Mouse (Mus musculus) monocyte, adult 5-6 weeks (primary cell): ENCODE measurements around the gene Il15. TPM values are rescaled to one million over a fixed set of nuclear protein-coding genes. Genes with fewer than 3 reads are reported as not detected.

Experiments used
- ATAC-seq: fragments of 153-309, 156-312 bp; replicated peaks from 2 replicates; pipeline ENCODE4 v1.8.0; 2017; ENCODE audit warnings: mild to moderate bottlenecking; ENCODE audit not compliant: low TSS enrichment, insufficient number of reproducible peaks, severe bottlenecking, poor library complexity, low FRiP score
- total RNA-seq: library from RNA; stranded (forward); fragments of 200-1000, 200-491, 200-594 nt; gene quantifications from 3 replicates; pipeline ENCODE4 v1.2.3, GENCODE M21; 2017

Il15 gene
- 15.1 to 28.4 TPM (median 16.8 TPM) in 3 replicates for total RNA-seq

- peak; percentile 30 for ATAC-seq
These were observed at the start of gene Il15 for GRCm38 (mm10) chr8:82402686-82403330. Gene Il15, minus strand, starts transcription at chr8:82403222.

GRCm38 (mm10) chr8:82444897-82445296, 41.9 kb upstream of the Il15 start:
- ATAC-seq, result no peak

GRCm38 (mm10) chr8:82416587-82417340, 13.7 kb upstream of the Il15 start:
- ATAC-seq, result no peak

GRCm38 (mm10) chr8:82415485-82415884, 12.5 kb upstream of the Il15 start:
- ATAC-seq, result no peak

GRCm38 (mm10) chr8:82410135-82410534, 7.1 kb upstream of the Il15 start:
- no peak for ATAC-seq

GRCm38 (mm10) chr8:82407060-82407459, 4.0 kb upstream of the Il15 start:
- ATAC-seq, result no peak

GRCm38 (mm10) chr8:82404068-82404467, 1.0 kb upstream of the Il15 start:
- ATAC-seq, result no peak

GRCm38 (mm10) chr8:82402261-82402685, 749 bp downstream of the Il15 start:
- ATAC-seq, result 0 out of 2 replicates have a peak, but pooled peaks have one; percentile 10

GRCm38 (mm10) chr8:82401490-82401889, 1.5 kb downstream of the Il15 start:
- ATAC-seq, result no peak

GRCm38 (mm10) chr8:82401059-82401458, 2.0 kb downstream of the Il15 start:
- ATAC-seq, result no peak

- ATAC-seq, result no peak
These were observed 2.6 kb downstream of the Il15 start for GRCm38 (mm10) chr8:82400376-82400775.

GRCm38 (mm10) chr8:82398546-82398945, 4.5 kb downstream of the Il15 start:
- peak; percentile 91 for ATAC-seq

- no peak for ATAC-seq
These were observed 11.8 kb downstream of the Il15 start for GRCm38 (mm10) chr8:82391258-82391657.

- no peak for ATAC-seq
These were observed 14.6 kb downstream of the Il15 start for GRCm38 (mm10) chr8:82388356-82388902.

- ATAC-seq, result no peak
These were observed 15.4 kb downstream of the Il15 start for GRCm38 (mm10) chr8:82387614-82388013.

GRCm38 (mm10) chr8:82385867-82386266, 17.2 kb downstream of the Il15 start:
- no peak for ATAC-seq

- peak; percentile 44; the same call in 1 of the 2 replicates for ATAC-seq
These were observed 18.4 kb downstream of the Il15 start for GRCm38 (mm10) chr8:82384458-82385234.

GRCm38 (mm10) chr8:82383346-82383745, 19.7 kb downstream of the Il15 start:
- peak; percentile 97 for ATAC-seq

- no peak for ATAC-seq
These were observed 20.7 kb downstream of the Il15 start for GRCm38 (mm10) chr8:82382316-82382715.
